Mouse (Mus musculus) WW6 (cell line): Measurements from ENCODE around the gene Tax1bp3.

Source experiments
- DNase-seq: peaks from one replicate; pipeline ENCODE4 v3.0.0-alpha.2; 2013; ENCODE audit warnings: low read depth, low spot score

Gene Tax1bp3

DNA sequence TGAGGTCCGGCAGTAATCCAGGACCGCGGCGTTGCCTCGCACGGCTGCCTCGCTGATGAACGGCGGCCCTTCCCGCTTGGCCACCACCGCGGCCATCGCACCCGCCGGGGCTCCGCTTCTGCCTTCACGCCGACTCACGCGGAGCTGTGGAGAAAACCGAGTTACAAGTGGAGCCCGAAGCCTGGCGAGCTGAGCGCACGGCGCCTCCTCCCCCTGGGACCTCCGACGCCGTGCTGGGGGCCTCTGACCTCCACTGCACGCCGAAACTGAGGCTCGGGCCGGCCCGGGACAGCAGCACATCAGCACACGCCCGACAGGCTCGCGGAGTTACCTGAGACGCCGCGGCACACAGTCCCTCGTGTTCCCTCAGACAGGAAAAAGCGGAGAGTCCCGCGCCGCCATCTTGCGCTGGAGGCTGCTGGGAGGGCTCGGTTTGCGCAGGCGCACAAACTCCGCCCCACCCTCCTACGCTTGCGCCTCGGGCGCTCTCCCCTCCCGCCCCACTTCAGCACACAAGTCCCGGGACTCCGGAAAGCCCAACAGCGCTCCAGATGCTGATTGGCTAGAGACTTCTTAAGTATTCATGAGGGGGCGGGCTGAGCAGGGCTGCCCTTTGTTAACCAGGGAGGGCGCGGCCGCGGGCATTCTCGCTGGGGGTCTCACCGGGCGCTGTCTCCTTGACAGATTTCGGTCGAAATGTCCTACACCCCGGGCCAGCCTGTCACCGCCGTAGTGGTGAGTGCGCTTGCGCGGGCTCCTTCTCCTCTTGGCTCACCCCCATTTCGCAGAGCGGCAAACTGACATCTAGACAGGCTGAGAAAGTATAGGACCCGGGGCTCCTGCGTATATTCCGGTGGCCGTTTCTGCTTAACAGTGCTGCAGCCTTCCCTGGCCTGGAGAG, at the start of gene Tax1bp3, which contains the start of gene Emc6:
Gene Tax1bp3, plus strand, starts transcription at position 476 of the 901 bp plus-strand sequence.
Gene Emc6, minus strand, starts transcription at position 430 of the 901 bp plus-strand sequence.
- peak; percentile 99 for DNase-seq

DNA sequence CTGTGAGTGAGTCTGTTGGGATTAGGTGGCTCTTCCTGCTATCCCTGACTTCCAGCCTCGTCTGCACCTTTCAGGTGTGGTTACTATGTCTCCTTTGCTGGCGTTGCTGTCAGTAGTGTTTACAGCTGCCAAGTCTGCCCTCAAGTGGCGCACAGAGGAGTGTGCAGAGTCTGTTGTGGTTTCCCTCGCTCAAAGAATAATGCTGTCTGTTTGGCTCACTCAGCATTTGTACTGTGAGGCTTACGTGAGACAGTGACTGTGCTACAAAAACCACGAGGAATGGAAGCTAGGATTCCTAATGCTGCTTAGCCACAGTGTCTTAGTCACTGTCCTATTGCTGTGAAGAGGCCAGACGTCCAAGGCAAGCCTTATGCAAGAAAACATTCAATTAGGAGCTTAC, 45.9 kb upstream of the Tax1bp3 start:
- DNase-seq = no peak

DNA sequence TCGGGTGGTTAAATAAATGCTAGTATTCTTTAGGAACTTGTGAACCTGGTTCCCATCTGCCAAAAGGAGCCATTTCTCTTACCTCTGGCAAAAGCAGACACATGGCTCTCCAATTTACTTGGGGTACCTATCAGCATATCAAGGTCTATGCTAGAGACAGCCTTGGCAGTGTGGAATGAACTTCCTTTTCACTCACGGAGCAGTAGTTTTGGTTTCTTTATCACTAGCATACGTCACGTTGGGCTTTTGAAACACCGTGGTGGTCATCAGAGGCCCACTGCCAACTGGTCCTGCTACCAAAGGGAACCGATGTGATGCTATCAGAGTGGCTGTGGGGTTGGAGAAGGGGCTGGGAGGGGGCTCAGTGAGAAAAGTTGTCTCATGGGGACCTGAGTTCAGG, 43.9 kb upstream of the Tax1bp3 start:
- no peak for DNase-seq

DNA sequence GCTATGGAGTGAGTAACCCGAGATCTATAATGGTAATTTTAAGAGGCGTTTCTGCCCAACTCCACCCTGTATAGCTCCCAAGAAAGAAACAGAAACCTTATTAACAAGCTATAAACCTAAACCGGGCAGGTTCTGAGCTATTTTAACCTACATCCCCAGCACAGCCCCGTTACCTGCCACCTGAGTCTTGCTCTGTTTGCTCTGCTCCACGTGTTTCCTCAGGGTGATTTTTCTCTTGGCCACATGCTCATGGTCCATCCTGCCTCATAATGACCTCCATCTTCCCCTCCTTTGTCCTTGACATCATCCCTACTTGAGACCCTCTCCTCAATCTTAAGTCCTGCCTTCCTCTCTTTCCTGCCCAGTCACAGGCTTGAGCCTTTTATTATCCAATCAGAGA, 42.7 kb upstream of the Tax1bp3 start:
- DNase-seq = no peak

GRCm38 (mm10) chr11:73136587-73136986, 40.3 kb upstream of the Tax1bp3 start:
- DNase-seq = no peak

GRCm38 (mm10) chr11:73137116-73137515, 39.8 kb upstream of the Tax1bp3 start:
- DNase-seq = no peak

GRCm38 (mm10) chr11:73137591-73138501, 39.0 kb upstream of the Tax1bp3 start, which contains the start of gene Haspin:
Haspin (minus strand) TSS chr11:73138294.
- DNase-seq = peak; percentile 95

DNA sequence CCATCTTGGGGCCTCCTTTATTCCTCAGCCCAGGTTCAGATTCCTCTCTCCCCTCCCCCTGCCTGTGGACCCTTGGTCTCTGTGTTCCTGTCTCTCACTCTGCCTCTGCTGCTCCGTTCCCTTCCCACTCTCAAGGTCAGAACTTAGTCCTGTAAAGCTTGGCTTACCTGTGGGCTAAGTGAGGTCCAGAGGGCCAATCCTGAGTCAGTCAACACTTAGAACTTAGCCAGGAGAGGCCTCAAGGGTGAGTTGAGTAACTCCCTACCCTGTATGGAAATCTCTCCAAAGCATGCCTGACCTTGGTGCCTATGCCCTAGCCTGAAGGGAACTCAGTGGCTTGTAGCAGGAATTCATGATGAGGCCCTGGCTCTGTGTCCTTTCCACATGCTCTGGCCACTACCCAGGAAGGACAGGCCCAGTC, 32.6 kb upstream of the Tax1bp3 start:
- no peak for DNase-seq

GRCm38 (mm10) chr11:73146026-73146974, 30.6 kb upstream of the Tax1bp3 start:
- DNase-seq = no peak

- no peak for DNase-seq
Measured at GRCm38 (mm10) chr11:73146975-73147365, 29.9 kb upstream of the Tax1bp3 start.

GRCm38 (mm10) chr11:73148209-73148608, 28.7 kb upstream of the Tax1bp3 start:
- DNase-seq = no peak

DNA sequence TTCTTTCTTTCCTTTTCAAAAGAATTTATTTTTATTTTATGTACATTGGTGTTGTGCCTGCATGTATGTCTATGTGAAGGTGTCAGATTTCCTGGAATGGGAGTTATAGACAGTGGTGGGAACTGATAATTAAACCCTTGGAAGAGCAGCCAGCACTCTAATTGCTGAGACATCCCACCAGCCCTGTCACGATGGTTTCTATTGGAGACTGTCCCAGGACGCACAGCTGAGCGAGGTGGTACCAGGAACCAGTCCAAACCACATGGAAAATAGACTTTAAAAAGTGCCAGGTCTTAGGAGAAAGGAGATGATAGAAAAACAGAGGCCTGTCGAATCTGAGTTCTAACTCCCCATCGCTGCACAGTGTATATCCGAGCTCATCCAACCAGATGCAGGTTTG, 21.8 kb upstream of the Tax1bp3 start:
- no peak for DNase-seq

DNA sequence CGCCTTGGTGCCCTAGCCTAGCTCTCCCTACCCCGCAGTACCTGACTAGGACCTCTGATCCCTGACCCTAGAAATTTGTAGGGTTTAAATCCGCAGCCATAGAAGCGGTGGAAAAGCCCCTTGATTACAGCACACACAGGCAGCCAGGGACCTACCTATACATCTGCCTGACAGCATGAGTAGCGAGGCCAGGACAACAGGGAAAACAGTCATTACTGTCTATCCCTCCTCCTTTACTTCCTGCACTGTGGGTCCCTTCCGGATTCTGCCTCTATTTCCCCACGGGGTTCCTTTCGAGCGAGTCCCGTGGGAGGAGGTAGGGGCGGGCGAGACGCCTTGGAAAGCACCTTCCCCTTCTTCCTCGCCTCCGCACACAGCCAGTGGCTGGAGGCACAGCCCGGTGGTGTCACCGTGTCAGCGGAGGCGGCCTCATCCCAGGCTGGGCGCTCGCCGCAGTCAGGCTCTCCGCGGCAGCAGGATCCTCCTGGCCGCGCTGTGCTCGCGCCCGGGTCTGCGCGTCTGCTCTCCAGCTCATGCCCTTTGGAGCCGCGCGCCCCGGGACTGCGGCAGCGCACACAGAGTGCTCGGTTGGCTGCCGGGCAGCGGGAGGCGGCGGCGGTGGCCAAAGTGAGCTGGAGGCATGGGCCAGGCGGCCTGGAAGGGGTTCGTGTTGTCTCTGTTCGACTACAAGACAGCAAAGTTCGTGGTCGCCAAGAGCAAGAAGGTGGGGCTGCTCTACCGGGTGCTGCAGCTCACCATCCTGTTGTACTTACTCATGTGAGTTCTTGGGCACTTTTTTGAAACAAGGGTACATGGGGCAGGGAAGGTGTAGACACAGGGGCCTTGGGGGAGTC, 16.7 kb upstream of the Tax1bp3 start, which contains the start of gene P2rx5:
Gene P2rx5, plus strand, starts transcription at position 465 of the 854 bp plus-strand sequence.
- DNase-seq = no peak

- DNase-seq = no peak
Measured at GRCm38 (mm10) chr11:73160811-73161200, 16.1 kb upstream of the Tax1bp3 start.

GRCm38 (mm10) chr11:73161616-73162015, 15.3 kb upstream of the Tax1bp3 start:
- no peak for DNase-seq

- no peak for DNase-seq
Measured at GRCm38 (mm10) chr11:73162284-73162683, 14.6 kb upstream of the Tax1bp3 start.

DNA sequence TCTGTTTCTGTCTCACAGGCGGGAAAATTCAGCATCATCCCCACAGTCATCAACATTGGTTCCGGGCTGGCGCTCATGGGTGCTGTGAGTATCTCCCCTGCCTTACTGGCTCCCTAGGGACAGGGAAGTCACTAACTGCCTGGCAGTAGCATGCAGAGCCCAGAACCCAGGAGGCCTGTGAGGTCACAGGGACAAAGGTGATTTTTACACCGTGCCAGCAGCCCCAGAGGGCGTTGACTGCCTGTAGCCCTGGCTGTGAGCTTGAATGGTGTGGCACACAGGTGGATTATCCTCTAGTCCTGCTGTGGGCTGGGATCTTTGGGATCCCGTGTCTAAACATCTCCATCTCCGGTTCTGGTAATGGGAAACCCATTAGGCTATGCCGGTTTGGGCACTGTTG, 8.8 kb upstream of the Tax1bp3 start:
- no peak for DNase-seq

DNA sequence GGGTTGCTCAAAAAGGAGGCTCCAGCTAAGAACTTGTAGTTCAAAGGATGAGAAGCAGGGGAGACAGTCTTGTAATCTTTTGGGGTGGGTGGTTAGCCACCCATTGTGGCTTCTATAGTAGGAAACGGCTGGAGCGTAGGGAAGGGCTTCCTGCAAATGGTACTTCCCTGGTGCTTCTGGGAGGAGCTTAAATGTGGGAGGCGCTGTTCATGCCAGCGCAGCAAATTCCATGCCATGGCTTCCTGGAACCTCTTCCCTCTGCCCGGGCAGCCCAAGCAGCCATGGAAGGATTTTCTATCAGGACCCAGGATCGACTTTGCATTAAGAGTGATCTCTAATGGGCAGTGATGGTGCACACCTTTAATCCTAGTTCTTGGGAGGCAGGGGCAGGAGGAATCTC, 8.3 kb upstream of the Tax1bp3 start:
- DNase-seq = no peak

DNA sequence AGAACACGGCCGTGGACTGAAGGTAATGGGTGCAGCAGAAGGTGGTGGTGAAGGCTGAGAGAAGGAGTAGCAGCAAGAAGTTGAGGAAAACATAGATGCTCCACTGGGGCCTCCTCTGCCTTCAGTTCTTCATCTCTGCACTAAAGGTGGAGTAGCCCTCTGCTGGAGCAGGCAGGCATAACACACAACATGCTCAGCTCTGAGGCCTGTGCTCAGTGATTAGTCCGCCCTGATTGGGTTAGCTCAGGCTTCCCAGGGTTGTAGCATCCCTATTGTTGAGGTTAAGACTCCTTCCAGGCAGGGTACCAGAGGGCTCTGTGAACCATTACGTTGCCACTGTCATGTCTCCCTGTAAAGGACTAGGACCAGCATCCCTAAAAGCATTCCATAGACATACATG, 7.7 kb upstream of the Tax1bp3 start:
- DNase-seq = peak; percentile 75

- DNase-seq = no peak
Measured at GRCm38 (mm10) chr11:73172186-73172585, 4.7 kb upstream of the Tax1bp3 start.
